Mouse (Mus musculus) heart, postnatal 14 days (tissue): ENCODE measurements at regions not wholly inside any gene's neighbourhood (a gene's known extent, or its start where the extent isn't known, plus 50 kb on each side); places are given as distances from the start of the nearest gene placed in this dataset.
A peak's percentile ranks its signal among the peaks of the same experiment; 100 is the strongest.

Source experiments
- DNase-seq, 2 experiments: peaks; one replicate each; pipeline ENCODE4 v3.0.0; 2021 to 2022
- intact Hi-C: fragments of 180-260 bp; cut with DNase I; formaldehyde crosslinking; loops from one replicate; pipeline ENCODE4 v1.15.1; 2025

GRCm38 (mm10) chr1:92386752-92387151, 86.9 kb downstream of the Ndufa10 start:
- intact Hi-C loops = no loop called here
- DNase-seq = no peak

- no peak for DNase-seq
- intact Hi-C loops = no loop called here
Measured at GRCm38 (mm10) chr1:92384945-92385344, 88.7 kb downstream of the Ndufa10 start.

GRCm38 (mm10) chr1:92383749-92384148, 89.9 kb downstream of the Ndufa10 start:
- intact Hi-C loops = no loop called here
- no peak for DNase-seq

GRCm38 (mm10) chr1:92379510-92379886, 94.2 kb downstream of the Ndufa10 start:
- intact Hi-C loops = no loop called here
- DNase-seq = peak; percentile 19 to 20

- DNase-seq = peak; percentile 35 to 49
- intact Hi-C loops = no loop called here
Measured at GRCm38 (mm10) chr1:92378741-92379509, 94.7 kb downstream of the Ndufa10 start.

- intact Hi-C loops = no loop called here
- peak; percentile 44 to 69 for DNase-seq
Measured at GRCm38 (mm10) chr1:92376456-92376855, 97.2 kb downstream of the Ndufa10 start.

- intact Hi-C loops = no loop called here
- no peak for DNase-seq
Measured at GRCm38 (mm10) chr1:92372222-92372990, 101.3 kb downstream of the Ndufa10 start.

- DNase-seq = no peak
Measured at GRCm38 (mm10) chr1:92371357-92371981, 102.2 kb downstream of the Ndufa10 start.

GRCm38 (mm10) chr1:92370842-92371241, 102.8 kb downstream of the Ndufa10 start:
- DNase-seq = no peak
- intact Hi-C loops = no loop called here

More at GRCm38 (mm10) chr1:92371357-92371981, 102.2 kb downstream of the Ndufa10 start:
- intact Hi-C loops = no loop called here

- DNase-seq = no peak
- intact Hi-C loops = no loop called here
Measured at GRCm38 (mm10) chr1:92369972-92370371, 103.7 kb downstream of the Ndufa10 start.

- intact Hi-C loops = no loop called here
- DNase-seq = no peak
Measured at GRCm38 (mm10) chr1:92366249-92366648, 107.4 kb downstream of the Ndufa10 start.

- DNase-seq = no peak
Measured at GRCm38 (mm10) chr1:92365366-92366075, 108.1 kb downstream of the Ndufa10 start.

GRCm38 (mm10) chr1:92361677-92362076, 112.0 kb downstream of the Ndufa10 start:
- intact Hi-C loops = loop anchor here (2.0 kb wide), 2 partner anchors 347 to 399 kb away; no protein-coding TSS in a partner anchor
- DNase-seq = no peak

More at GRCm38 (mm10) chr1:92365366-92366075, 108.1 kb downstream of the Ndufa10 start:
- intact Hi-C loops = no loop called here

- DNase-seq = peak; percentile 58 to 80
- intact Hi-C loops = loop anchor here (2.0 kb wide), 2 partner anchors 345 to 397 kb away; no protein-coding TSS in a partner anchor
Measured at GRCm38 (mm10) chr1:92360255-92360654, 113.4 kb downstream of the Ndufa10 start.

- DNase-seq = no peak
- intact Hi-C loops = no loop called here
Measured at GRCm38 (mm10) chr1:92359473-92359872, 114.2 kb downstream of the Ndufa10 start.

- intact Hi-C loops = no loop called here
- no peak for DNase-seq
Measured at GRCm38 (mm10) chr1:92358758-92359287, 114.8 kb downstream of the Ndufa10 start.

- DNase-seq = no peak
- intact Hi-C loops = loop anchor here (10.0 kb wide), 1 partner anchor 244 kb away; no protein-coding TSS in a partner anchor
Measured at GRCm38 (mm10) chr1:92348353-92349005, 125.2 kb downstream of the Ndufa10 start.

GRCm38 (mm10) chr1:92347656-92348055, 126.0 kb downstream of the Ndufa10 start:
- intact Hi-C loops = loop anchor here (10.0 kb wide), 1 partner anchor 243 kb away; no protein-coding TSS in a partner anchor
- no peak for DNase-seq

- peak; percentile 48 to 67 for DNase-seq
- intact Hi-C loops = loop anchor here (10.0 kb wide), 1 partner anchor 239 kb away; no protein-coding TSS in a partner anchor
Measured at GRCm38 (mm10) chr1:92343768-92344167, 129.9 kb downstream of the Ndufa10 start.
